Mouse (Mus musculus) mammary gland, adult 2 months (tissue): Measurements from ENCODE around the gene 4930544D05Rik. TPM values are rescaled to one million over a fixed set of nuclear protein-coding genes. Genes with fewer than 3 reads are reported as not detected.

Experiments used
- polyA plus RNA-seq: library from polyadenylated mRNA; depleted of rRNA; stranded (reverse); fragments of >200 nt; gene quantifications from 2 replicates; pipeline ENCODE4 v1.2.3, GENCODE M21; 2012; ENCODE audit warnings: low replicate concordance; rRNA removed

The 4930544D05Rik gene
- not detected in 2 replicates for polyA plus RNA-seq

DNA sequence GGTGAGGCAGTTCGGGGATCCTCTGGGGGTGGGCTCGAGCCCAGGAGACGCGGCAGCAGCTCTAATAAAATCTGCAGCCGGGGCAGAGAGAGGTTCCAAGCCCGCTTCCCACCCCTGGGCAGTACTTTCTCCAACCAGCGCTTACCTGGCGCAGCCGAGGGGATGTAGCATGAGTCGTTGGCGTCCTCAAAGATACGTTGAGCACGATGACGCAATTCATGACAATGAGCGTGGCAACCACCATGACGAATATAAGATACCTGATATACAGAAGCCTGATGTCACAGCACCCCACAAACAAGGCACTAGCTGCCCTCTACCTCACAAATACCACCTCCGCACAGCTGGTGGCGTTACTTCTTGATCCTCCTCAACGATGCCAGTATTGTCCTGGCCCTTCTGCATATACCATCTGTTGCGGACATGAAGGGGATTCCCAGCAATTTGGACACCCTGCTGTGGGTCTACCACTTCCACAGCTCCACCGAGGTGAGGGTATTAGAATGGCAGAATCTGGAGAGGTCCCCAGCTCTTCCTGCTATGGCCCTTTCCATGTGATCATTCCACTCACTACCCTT, at the start of gene 4930544D05Rik:
Gene 4930544D05Rik (plus strand): TSS at position 333 of the 578 bp plus-strand sequence.

DNA sequence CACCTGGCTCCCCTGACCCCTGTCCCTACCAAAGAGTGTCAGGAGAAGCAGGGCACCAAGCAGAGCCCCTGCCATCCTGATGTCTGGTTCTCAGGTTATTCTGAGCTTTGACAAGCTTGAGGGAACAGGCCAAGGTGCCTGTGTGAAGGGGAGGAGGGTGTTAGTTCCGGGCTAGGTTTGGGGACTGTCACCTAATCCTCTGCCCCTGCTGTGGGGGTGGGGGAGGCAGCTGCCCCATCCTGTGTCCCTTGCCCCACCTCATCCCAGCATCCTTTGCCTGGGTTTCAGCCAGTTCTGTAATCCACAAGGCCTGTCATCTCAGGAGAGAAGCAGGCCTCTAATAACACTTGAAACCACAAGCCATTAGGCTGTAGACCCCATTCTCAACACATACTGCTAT, 3.5 kb downstream of the 4930544D05Rik start, which contains the start of gene Chrne:
Gene Chrne (minus strand): TSS at position 116 of the 400 bp plus-strand sequence.

GRCm38 (mm10) chr11:70638714-70639278, 23.1 kb downstream of the 4930544D05Rik start, which contains the start of gene Gp1ba:
Gp1ba (plus strand) TSS chr11:70639122.

GRCm38 (mm10) chr11:70646691-70647650, 31.3 kb downstream of the 4930544D05Rik start, which contains the start of the genes Rnf167 and Slc25a11:
Rnf167 (plus strand) TSS chr11:70647235.
Slc25a11 (minus strand) TSS chr11:70647479.

DNA sequence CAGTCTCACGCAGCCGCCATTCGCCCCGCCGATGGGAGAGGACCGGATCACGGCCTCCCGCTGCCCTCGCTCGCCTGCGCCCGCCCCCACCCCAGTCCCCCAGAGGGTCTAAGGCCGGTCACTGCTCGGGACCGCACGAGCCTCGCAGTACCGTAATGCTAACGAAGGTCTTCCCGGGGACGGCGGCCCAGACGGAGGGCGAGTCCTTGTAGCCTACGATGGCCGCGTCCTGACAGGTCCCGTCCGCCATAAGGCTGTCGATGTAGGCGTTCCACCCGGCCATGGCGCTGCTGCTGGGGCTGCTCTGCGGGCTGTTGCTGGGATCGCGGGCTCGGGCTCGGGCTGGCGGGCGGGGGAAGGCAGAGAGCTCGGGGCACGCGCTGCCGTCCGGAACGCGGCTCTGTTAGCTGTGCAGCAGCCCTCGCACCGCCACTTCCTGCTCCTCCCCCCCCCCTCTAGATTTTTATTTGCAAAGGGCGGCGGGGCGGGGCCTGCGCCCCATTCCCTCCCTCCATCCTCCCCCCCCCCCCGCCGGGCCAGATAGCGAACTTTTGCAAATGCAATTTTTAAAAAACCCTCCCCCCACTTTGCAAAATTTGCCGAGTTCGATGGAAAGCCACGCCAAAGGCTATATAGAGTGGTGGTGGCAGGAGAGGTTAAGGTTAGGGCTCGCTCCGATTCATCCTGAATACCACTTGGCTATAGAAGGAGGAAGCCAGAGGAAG, 38.7 kb downstream of the 4930544D05Rik start, which contains the start of gene Pfn1:
Gene Pfn1 (minus strand): TSS at position 447 of the 725 bp plus-strand sequence.

GRCm38 (mm10) chr11:70656964-70657363, 41.3 kb downstream of the 4930544D05Rik start, which contains the start of gene Eno3:
Eno3 (plus strand) TSS chr11:70657202.

Other genes starting within 250 kb of the 4930544D05Rik start
- gene Pelp1, start 205.8 kb upstream of the 4930544D05Rik start, polyA plus RNA-seq, result 20.5 and 21.3 TPM in 2 replicates
- 101 and 115 TPM in 2 replicates for gene Arrb2, start 183.2 kb upstream of the 4930544D05Rik start, polyA plus RNA-seq
- gene Med11, start 163.9 kb upstream of the 4930544D05Rik start, polyA plus RNA-seq, result 18.4 and 20.8 TPM in 2 replicates
- 15.4 and 27.1 TPM in 2 replicates for gene Zmynd15, start 156.4 kb upstream of the 4930544D05Rik start, polyA plus RNA-seq
- 55.8 and 86.0 TPM in 2 replicates for gene Cxcl16, start 155.9 kb upstream of the 4930544D05Rik start, polyA plus RNA-seq
- gene Tm4sf5, start 110.6 kb upstream of the 4930544D05Rik start, polyA plus RNA-seq, result 0.94 and 1.3 TPM in 2 replicates
- gene Vmo1, start 101.2 kb upstream of the 4930544D05Rik start, polyA plus RNA-seq, result 0.23 TPM in 1 of 2 replicates, not detected in the other
- 0.74 TPM in 1 of 2 replicates, not detected in the other for gene Gltpd2, start 96.7 kb upstream of the 4930544D05Rik start, polyA plus RNA-seq
- gene Psmb6, start 90.5 kb upstream of the 4930544D05Rik start, polyA plus RNA-seq, result 252 and 327 TPM in 2 replicates
- not detected in 2 replicates for gene Gm40193, start 82.9 kb upstream of the 4930544D05Rik start, polyA plus RNA-seq
- gene Pld2, start 75.8 kb upstream of the 4930544D05Rik start, polyA plus RNA-seq, result 28.4 and 44.8 TPM in 2 replicates
- 64.3 and 105 TPM in 2 replicates for gene Mink1, start 53.0 kb upstream of the 4930544D05Rik start, polyA plus RNA-seq
- gene Chrne, start 3.4 kb downstream of the 4930544D05Rik start, polyA plus RNA-seq, result 0.42 and 4.9 TPM in 2 replicates
- gene Gp1ba, start 23.3 kb downstream of the 4930544D05Rik start, polyA plus RNA-seq, result 0.09 and 0.17 TPM in 2 replicates
- 136 and 150 TPM in 2 replicates for gene Rnf167, start 31.4 kb downstream of the 4930544D05Rik start, polyA plus RNA-seq
- 123 and 227 TPM in 2 replicates for gene Slc25a11, start 31.6 kb downstream of the 4930544D05Rik start, polyA plus RNA-seq
- 1,240 and 3,635 TPM in 2 replicates for gene Pfn1, start 38.8 kb downstream of the 4930544D05Rik start, polyA plus RNA-seq
- 11.3 and 926 TPM in 2 replicates for gene Eno3, start 41.4 kb downstream of the 4930544D05Rik start, polyA plus RNA-seq
- gene Spag7, start 53.6 kb downstream of the 4930544D05Rik start, polyA plus RNA-seq, result 20.5 and 29.2 TPM in 2 replicates
- gene Camta2, start 72.3 kb downstream of the 4930544D05Rik start, polyA plus RNA-seq, result 33.8 and 45.0 TPM in 2 replicates
- 10.5 and 16.7 TPM in 2 replicates for gene Inca1, start 84.3 kb downstream of the 4930544D05Rik start, polyA plus RNA-seq
- gene Kif1c, start 84.7 kb downstream of the 4930544D05Rik start, polyA plus RNA-seq, result 83.1 and 86.5 TPM in 2 replicates
- gene Zfp3, start 148.4 kb downstream of the 4930544D05Rik start, polyA plus RNA-seq, result 1.7 and 2.0 TPM in 2 replicates
- 4.0 and 6.2 TPM in 2 replicates for gene Scimp, start 196.7 kb downstream of the 4930544D05Rik start, polyA plus RNA-seq
- gene Rabep1, start 228.9 kb downstream of the 4930544D05Rik start, polyA plus RNA-seq, result 3.8 and 3.9 TPM in 2 replicates